Mouse (Mus musculus): ENCODE measurements around the gene Daam2.

Daam2 gene

DNA sequence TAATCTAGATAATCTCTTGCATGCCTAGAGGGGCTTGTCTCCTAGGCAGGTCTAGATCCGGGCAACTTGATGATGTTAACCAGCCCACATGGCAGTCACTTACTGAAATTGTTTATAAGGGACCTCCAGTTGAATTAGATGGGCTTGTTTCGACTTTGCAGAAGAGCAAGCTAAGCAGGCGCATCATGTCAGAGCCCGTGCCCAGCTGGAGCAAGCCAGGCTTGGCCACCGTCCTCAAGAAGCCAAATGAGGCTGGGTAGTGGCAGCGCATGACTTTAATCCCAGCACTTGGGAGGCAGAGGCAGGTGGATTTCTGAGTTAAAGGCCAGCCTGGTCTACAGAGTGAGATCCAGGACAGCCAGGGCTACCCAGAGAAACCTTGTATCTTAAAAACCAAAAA, 133.0 kb downstream of the Daam2 start:
- DNase-seq (ENCODE audit: low spot score) = no peak

DNA sequence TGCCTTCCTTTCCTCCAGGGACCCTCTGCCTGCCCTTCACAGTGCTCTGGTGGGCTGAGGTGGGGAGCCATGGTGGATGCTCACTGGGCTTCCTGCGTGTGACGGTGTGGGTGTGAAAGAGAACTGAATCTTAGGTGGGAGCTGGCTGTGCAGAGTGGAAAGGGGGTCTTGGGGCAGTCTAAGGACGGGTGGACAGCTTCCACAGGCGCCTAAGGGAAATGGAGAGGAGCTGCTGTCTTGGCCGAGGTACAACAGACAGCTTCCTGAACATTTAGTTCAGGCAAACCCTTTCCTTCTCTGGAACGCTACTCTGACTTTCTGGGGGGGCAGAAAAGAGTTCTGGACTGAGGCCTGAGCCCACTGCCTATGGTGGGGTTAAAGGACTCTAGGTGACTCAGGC, 134.0 kb downstream of the Daam2 start:
- DNase-seq (ENCODE audit: low spot score) = no peak

GRCm38 (mm10) chr17:49429471-49430129, 134.5 kb downstream of the Daam2 start:
- DNase-seq (ENCODE audit: low spot score) = no peak

GRCm38 (mm10) chr17:49428751-49429415, 135.3 kb downstream of the Daam2 start:
- no peak for DNase-seq (ENCODE audit: low spot score)

GRCm38 (mm10) chr17:49428239-49428688, 135.9 kb downstream of the Daam2 start, which contains the start of gene Mocs1:
Mocs1 (plus strand) TSS chr17:49428362.
- DNase-seq (ENCODE audit: low spot score) = peak; percentile 94

- no peak for DNase-seq (ENCODE audit: low spot score)
Measured at GRCm38 (mm10) chr17:49427631-49428238, 136.4 kb downstream of the Daam2 start.

DNA sequence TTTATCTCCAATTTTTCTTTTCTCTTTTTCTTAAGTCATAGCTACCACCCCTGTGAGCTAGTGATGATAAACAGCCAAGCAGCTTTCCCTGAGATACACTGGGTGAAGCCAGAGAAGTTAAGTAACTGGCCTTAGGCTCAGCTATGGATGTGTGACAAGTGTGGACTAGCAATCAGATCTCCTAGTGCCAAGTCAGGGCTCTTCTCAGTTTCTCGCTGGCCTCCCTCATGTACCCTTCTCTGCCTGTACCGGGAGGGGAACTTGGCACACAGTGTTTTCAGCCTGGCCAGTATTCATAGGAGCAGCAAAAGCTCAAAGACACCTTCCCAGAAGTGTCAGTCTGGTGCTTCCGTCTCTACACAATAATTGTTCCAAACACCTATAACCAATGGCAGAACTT, 140.3 kb downstream of the Daam2 start:
- DNase-seq (ENCODE audit: low spot score) = no peak

- DNase-seq (ENCODE audit: low spot score) = no peak
Measured at GRCm38 (mm10) chr17:49423067-49423325, 141.1 kb downstream of the Daam2 start.

DNA sequence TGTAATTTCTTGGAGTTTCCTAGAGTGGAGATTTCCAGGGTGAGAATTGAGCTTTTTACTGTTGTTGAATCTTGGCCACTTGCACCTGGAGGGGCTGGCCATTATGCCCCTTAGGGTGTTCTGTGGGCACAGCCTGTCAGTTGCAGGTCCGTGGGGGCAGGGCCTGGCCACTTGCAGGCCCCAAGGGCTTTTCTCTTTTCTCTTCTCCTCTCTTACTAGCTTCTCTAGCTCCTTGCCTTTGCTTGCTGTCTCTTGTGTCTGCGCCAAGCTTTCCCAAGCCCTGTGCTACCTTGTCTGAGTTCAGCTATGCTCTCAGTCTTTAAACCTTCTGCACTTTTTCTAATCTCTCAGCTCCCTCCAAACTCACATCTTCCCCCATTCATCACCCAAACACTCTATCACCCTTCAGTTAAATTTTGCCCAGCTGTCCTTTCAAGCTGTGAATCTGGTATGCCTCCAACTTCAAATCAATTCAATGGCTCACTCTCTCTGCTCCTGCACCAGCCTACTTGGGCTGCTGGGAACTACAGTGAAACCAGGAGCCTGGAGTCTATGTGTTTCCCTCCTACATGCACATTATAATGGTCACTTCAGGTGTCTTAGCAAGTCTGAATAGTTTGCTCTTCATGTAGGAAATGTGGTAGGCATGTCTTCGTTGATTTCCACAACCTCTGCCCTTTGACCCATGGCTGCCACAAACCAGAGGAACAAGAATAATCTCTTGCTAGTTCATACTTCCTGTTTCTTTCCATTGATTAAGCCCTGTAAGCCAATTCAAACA, 141.7 kb downstream of the Daam2 start:
- no peak for DNase-seq (ENCODE audit: low spot score)

DNA sequence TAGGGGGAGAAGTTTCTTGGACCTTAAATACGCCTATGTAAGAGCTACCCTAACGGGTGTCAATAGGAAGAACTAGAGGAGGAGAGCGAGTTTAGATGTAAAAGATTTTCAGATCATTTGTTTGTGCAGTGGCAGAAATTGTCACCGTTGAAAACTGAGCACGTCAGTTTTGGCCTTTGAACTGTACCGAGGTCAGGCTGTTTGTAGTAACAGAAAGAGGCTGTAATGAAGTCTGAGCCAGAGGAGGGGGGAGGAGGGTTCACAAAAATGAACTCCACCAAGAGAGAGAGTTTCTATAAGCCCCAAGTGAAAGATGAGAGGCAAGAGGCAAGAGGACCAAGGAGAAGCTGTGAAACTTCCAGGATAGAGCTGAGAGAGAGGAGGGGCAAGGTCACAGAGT, 144.3 kb downstream of the Daam2 start:
- no peak for DNase-seq (ENCODE audit: low spot score)

DNA sequence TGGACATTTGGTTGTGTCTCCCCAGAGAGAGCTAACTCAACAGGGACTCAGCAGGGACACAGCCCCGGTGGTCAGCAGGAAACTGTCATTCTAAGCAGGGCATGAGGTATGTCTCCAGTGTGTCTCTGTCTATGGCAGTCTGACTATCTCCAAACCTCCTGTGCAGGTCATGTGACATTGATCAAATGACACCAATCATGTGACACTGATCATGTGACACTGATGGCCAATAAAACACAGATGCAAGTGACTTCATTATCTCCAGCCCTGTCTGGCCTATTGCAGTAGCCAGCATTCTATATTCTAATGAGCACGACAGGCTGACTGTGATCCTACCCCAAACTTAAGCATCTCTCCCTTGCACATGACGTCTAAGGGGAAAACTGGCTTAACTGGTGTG, 147.9 kb downstream of the Daam2 start:
- DNase-seq (ENCODE audit: low spot score) = no peak

GRCm38 (mm10) chr17:49413554-49413953, 150.6 kb downstream of the Daam2 start:
- no peak for DNase-seq (ENCODE audit: low spot score)

DNA sequence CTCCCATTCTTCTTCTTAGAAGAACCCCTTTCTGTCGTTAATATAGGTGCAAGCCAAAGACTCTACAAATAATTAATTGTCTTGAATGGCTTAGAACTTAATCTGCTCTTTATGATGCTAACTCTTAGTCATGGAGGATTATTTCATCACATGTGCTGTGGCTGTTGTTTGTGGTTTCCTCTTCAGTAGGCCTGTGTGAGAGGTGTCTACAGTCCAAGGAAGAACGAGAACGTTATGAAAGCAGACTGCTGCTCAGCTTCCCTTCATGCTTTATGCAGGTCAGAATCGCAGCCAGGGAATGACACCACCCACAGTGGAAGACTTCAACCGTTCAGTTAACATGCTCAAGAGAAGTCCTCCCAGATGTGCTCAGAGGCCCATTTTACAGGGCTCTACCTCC, 151.2 kb downstream of the Daam2 start:
- DNase-seq (ENCODE audit: low spot score) = no peak
